Mouse (Mus musculus) heart, postnatal 4 days (tissue): ENCODE measurements around the gene Ugt1a6a. TPM values are rescaled to one million over a fixed set of nuclear protein-coding genes. Genes with fewer than 3 reads are reported as not detected.
"Not testable (repeated sequence)": the region's sequence is repeated elsewhere in the genome, so short reads cannot be mapped to it uniquely, and the experiment has no call there.

ENCODE experiments used
- DNase-seq: peaks from one replicate; pipeline ENCODE4 v3.0.0; 2021
- total RNA-seq, 2 experiments: library from RNA; stranded (reverse); gene quantifications; 2 replicates each; pipeline ENCODE4 v1.2.3; 2021

Gene Ugt1a6a
- under 1 TPM; 0.63 to 0.81 TPM for total RNA-seq

DNA sequence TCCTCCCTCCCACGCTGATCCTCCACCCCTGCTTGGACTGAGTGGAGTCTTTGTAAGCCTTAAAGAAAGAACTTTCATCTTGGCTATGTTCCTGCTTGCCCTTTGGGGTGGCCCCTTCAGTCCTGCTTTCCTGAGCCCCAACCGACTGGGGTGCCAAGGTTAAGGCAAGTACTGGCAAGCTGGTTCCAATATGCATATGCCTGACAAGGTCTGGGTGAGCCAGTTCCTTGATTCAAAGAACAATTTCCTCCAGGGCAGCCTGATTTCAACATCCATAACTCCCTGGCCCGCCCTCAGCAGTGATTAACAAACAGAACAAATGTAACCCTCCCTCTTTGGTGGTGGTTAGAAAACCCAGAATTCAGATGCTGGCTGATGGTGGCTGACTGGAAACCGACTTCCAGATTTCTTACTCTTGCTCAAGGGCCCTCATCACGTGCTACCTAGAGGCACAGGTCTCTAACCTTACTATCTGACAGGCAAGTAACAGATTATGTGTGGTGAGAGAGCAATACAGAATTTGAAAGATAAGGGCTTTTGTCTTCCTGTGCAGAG is at the start of gene Ugt1a6a:
Gene Ugt1a6a (plus strand): TSS at position 353 of the 555 bp plus-strand sequence.
- DNase-seq: not testable (repeated sequence)

DNA sequence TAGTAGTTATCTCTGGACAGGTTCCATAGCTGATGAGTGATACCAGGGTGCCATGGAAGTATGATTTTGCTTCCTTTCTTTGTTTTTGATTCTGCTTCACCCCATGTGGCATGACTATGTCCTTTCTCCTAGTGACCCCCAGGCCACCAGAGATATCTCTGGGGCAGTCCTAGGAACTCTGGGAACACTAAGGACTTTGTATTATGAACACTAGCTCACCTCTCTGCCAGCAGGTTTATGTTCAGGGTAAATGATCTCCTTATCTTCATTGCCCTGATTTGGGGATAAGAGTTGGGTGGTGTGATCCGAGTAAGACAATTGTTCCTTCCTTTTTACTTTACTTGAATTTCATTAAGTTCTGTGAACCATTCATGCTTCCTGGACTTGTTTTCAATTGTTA is 48.5 kb upstream of the Ugt1a6a start:
- DNase-seq: no peak

DNA sequence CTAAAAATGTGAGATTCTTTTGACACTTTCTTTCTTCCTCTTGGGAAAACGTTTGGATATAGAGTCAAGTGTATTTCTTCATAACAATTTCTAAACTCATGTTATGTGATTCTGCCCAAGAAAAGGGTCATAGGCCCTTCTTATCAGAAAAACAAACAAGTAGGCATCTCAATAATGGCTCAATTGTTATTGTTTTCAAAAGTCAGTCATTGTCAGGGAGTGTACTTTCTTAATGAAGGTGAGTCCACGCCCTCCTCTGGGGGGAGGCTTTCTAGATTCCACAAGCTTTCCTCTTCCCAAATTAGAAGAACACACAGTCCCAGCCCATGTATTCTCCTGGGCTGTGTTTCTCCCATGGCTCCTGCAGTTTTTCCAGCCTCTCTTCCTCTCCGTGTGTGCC is 47.1 kb upstream of the Ugt1a6a start, which contains the start of gene Ugt1a8:
Gene Ugt1a8 (plus strand): TSS at position 301 of the 400 bp plus-strand sequence.
- no peak for DNase-seq

DNA sequence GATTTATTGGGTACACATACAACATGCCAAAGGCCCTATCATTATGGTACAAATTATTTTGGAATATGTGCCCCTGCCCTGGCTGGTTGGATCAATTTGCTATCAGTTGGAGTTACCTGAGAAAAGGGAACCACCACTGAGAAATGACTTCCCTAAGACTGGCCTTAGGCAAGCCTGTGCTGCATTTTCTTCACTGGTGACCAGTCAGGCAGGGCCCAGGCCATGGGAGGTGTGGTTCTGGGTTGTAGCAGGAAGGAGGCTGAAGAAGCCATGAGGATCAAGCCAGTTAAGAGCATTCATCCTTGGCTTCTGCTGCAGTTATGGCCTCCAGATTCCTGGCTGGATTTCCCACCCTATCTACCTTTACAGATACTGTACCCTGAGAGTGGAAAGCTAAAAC is 42.3 kb upstream of the Ugt1a6a start:
- DNase-seq: no peak

DNA sequence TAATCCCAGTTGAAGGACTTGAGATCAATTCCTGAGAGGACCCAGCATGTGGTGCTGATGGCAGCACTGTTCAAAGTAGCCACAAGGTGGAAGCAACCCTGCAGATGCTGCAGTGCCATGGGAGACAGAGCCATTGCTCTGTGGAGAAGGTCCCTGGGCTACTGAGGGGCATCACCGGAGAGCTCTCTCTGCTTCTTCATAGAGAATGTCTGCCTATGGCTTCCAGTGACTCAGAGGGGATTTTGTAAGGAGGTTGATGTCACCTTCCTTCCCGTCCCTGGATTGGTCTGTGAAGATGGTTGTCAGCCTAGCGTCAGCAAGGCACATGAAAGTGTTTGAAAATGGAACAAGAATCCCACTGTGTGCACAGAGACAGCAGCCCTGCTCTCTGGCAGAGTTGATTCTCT is 40.3 kb upstream of the Ugt1a6a start:
- not testable (repeated sequence) for DNase-seq

DNA sequence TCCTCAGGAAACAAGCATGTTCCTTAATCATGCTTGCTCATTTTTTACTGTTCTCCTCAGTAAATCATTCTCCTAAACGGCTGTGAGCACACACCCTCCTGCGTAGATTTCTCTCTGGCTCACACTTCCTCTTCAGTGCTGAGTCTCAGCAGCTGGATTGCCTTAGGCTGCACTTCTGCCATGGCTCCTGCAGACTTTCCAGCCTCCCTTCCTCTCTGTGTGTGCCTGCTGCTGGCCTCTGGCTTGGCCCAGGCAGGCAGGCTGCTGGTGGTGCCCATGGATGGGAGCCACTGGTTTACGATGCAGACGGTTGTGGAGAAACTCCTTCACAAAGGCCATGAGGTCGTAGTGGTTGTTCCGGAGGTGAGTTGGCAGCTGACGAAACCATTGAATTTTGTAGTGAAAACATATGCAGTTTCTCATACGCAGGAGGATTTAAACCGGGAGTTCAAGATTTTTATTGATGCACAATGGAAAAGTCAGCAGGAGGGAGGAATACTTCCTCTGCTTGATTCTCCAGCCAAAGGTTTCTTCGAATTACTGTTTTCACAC is 39.6 kb upstream of the Ugt1a6a start, which contains the start of gene Ugt1a7c:
Gene Ugt1a7c (plus strand): TSS at position 122 of the 552 bp plus-strand sequence.
- DNase-seq: peak; percentile 22

DNA sequence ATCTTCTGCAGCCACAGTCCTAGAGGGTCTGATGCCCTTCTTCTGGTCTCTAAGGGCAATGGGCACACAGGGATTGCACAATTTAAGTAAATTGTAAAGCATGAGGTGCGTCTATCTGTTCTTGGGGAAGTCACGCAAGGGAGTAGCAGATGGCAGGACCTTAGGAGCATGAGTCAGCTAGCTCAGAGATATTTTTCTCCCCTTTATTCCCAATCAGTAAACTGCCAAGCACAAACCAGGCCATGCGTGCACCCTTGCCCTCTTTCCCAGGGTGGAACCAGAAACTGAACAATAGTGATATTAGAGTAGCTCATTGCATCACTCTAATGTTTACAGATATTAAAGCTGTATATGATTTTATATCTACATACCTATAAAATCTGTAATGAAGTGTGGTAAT is 36.1 kb upstream of the Ugt1a6a start:
- DNase-seq: not testable (repeated sequence)

DNA sequence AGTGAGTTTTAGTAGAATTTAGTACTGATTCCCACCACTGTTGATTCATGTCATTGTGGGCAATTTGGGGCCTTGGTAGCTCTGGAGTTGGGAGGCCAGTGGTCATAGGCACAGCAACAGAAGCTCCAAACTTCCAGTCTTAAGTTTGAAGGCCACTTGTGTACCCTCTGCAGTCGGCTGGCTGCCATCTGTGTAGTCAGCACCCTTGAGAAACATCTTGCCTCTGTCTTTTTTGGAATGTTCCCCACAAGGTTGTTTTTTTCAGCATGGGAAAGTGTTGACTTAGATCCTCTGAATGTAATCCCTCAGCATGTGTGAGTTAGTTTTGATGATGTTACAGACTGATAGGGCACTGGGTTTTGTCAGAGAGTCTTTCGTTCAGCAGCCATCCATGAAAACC is 34.9 kb upstream of the Ugt1a6a start:
- DNase-seq: not testable (repeated sequence)

DNA sequence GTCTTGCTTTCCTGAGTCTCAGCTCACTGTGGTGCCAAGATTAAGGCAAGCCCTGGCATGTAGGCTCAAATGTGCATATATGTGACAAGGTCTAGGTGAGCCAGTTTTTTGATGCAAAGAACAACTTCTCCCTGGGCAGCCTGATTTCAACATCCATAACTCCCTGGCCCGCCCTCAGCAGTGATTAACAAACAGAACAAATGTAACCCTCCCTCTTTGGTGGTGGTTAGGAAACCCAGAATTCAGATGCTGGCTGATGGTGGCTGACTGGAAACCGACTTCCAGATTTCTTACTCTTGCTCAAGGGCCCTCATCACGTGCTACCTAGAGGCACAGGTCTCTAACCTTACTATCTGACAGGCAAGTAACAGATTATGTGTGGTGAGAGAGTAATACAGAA is 31.6 kb upstream of the Ugt1a6a start, which contains the start of gene Ugt1a6b:
Gene Ugt1a6b (plus strand): TSS at position 234 of the 400 bp plus-strand sequence.
- DNase-seq: not testable (repeated sequence)

DNA sequence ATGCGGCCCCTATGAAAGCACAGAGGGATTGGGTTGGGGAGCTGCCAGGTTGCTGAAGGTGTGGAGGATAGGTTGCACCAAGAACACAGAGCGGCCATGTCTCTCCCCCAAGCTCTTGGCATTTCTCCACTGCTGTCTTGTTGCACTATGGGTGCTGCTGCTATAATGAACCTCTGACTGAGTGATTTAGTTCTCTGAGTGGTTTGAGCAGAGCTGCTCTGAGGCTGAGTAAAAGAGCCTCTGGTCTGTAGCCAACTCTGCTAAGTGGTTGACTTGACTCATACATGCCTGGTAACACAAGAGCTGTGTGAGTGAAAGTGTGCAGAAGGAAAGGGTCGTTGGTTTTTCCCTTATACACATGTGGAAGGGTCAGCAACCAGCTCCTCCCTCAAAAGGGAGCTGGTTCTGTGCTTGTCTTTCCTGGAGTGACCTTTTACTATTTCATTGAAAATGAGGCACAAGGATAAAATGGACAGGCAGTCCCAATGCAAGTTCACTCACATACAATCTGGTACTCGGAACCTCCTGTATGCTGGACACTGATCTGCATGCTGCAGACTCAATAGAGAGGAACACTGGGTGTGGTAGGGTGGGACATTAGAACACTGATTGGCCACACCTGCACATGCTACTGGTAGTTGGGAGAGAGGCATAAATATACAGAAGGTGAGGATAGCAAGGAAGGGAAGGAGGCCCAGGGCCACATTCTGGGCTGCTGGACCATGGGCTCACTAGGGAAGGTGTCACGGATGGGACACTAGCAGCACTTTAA is 30.7 kb upstream of the Ugt1a6a start:
- not testable (repeated sequence) for DNase-seq

DNA sequence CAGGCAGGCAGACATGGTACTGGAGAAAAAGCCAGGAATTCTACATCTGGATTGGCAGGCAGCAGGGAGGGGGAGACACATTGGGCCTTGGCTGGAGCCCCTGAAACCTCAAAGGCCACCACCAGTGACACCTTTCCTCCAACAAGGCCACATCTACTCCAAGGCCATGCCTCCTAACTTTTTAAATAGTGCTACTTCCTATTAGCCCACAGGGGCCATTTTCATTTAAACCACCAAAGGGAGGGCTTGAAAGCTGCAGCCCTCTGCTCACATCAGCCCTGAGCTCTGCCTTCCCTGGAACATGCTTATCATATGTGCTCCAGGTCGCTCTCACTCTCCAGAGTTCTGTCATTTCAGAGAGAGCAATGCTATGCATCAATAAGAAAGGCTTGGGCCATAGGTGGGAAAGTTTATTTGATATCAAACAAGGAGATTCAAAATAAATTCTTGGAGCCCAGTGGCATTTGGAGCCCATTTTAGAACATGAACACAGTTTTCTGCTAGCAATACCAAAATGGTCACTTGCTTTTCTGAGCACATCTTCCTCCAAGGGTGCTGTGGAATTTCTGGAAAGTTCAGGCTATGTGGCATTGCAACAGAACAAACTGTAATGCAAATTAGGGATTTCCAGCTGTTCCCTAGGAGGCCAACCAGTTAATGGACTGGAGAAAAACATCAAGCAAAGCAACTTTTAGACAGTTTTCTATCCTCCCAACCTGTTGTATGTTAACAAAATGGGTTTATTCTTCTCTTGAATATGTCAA is 29.8 kb upstream of the Ugt1a6a start:
- DNase-seq: no peak

DNA sequence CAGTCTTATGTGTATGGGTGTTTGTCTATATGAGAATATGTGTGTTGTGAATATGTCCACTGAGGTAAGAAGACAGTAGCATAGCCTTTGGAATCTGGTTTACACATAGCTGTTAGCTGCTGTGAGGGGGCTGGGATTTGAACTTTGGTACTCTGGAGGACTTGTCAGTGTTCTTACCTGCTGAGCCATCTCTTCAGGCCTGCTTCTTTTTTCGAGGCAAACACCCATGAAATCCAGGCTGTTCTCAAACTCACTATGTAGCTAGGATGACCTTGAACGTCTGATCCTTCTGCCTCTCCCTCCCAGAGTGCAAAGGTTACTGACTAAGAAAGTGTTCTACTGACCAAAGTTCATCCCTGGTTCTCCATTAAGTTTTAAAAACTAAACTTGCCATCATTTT is 29.0 kb upstream of the Ugt1a6a start:
- no peak for DNase-seq

DNA sequence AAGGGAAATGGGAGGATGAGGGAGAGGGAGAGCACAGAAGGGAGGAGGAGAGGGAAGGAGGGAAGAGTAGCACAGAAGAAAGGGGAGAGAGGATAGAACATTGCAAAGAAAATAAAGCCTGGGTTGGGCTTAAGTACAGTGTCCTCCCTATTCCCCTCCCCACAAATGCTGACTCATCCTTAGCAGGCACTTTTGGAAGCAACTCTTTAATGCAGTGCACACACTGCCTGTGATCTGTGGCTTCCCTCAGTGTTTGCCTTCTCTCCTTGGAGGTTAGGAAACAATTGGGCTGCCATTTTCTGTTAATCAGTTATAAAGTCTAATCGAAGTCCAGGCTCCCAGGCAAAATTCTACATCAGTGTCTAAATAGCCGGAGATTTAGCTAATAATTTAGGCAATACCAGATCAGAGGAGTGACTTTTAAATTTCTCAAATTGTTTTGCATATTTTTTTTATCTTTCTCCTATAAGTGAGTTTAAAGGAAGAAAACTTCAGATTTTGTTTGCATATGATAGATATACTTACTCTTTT is 25.5 kb upstream of the Ugt1a6a start:
- not testable (repeated sequence) for DNase-seq

DNA sequence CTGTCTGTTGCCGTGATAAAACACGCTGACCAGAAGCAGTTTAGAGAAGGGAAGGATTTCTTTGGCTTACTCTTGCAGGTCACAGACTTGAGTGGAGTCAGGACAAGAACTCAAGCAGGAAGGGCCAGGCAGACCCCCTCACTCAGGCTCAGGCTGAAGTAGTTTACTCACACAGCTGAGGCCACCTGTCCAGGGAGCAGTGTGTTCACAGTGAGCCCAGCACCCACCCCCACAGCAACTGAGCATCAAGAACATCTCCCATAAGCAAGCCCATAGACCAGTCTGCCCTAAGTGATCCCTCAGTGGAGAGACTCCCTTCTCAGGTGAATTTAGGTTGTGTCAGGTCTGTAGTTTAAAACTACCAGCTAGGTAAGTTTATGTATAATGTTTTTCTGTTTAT is 25.0 kb upstream of the Ugt1a6a start:
- not testable (repeated sequence) for DNase-seq

DNA sequence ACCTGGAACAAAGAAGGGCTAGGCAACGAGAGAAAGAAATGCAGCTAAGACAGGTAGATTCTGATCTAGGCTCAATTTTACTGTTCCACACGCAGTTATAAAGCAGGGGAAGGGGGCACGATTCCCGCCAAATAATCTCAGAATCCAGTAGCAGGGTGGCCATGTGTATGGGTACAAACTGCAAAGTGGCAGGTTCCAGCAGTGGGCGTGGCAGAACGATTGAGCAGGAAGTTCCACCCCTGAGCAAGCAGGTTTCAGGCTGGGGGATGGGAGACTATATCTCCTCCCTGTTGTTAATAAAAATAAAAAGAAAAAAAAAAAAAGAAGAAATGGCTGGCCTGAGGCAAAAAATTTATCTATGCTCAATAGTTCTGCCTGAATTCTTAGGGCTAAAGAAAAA is 21.8 kb upstream of the Ugt1a6a start:
- DNase-seq: not testable (repeated sequence)

DNA sequence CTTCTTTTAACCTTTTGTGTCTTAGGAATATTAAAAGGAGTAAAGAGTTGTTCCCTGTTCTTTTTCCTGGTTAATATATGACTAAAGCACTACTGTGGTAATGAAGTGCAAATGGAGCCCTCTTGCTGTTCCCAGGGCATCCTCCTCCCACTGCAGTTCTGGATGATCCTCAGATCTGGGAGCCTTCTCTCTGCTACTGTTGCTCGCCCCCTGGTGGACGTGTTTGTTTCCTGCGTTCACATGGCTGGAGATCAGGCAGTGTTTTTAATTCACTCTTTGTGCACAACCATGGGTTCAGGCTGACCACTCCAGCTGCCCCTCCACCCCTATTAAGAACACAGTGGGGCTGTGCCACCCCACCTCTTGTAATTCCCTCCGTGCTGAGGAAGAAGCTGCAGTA is 14.1 kb upstream of the Ugt1a6a start:
- not testable (repeated sequence) for DNase-seq

DNA sequence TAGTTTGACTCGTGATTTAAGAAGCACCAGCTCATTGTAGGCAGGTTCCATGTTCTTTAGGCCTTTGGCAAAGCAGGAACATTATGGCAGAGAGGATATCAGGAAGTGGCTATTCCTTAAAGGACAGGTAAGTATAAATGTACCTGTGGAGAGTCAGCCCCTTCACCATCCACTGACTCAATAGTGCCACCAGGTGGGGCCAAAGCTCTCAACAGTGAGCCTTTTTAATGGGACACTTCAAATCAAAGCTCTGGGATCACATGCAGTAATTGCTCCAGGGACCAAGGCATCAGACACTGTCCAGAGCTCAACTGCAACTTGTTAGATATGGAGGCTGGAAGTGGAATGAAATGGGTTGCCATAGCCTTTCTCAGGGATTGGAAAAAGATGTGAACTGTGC is 13.1 kb upstream of the Ugt1a6a start:
- DNase-seq: not testable (repeated sequence)

DNA sequence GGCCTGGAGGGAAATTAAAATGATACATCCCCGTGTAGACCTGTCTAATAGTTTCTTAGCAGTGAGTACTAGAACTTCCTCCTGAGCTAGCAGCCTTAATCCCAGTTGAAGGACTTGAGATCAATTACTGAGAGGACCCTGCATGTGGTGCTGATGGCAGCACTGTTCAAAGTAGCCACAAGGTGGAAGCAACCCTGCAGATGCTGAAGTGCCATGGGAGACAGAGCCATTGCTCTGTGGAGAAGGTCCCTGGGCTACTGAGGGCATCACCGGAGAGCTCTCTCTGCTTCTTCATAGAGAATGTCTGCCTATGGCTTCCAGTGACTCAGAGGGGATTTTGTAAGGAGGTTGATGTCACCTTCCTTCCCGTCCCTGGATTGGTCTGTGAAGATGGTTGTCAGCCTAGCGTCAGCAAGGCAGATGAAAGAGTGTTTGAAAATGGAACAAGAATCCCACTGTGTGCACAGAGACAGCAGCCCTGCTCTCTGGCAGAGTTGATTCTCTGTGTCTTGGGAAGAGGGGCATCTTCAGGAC is 8.7 kb upstream of the Ugt1a6a start:
- not testable (repeated sequence) for DNase-seq

DNA sequence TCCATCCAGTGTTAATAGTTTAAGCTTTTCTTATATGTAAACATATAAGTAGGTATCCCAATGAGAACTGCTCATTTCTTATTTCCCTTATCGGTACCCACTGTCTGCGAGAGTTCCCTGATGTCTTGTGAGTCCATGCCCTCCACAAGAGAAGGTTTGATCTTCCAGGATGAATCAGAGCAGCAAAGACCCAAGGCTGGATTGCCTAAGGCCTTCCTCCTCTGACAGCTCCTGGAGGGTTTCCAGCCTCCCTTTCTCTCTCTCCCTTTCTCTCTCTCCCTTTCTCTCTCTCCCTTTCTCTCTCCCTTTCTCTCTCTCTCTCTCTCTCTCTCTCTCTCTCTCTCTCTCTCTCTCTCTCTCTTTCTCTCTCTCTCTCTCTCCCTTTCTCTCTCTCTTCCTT is 5.5 kb upstream of the Ugt1a6a start:
- DNase-seq: not testable (repeated sequence)

DNA sequence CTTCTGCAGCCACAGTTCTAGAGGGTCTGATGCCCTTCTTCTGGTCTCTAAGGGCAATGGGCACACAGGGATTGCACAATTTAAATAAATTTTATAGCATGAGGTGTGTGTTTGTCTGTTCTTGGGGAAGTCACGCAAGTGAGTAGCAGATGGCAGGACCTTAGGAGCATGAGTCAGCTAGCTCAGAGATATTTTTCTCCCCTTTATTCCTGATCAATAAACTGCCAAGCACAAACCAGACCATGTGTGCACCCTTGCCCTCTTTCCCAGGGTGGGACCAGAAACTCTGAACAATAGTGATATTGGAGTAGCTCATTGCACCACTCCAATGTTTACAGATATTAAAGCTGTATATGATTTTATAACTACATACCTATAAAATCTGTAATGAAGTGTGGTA is 4.4 kb upstream of the Ugt1a6a start:
- DNase-seq: not testable (repeated sequence)

DNA sequence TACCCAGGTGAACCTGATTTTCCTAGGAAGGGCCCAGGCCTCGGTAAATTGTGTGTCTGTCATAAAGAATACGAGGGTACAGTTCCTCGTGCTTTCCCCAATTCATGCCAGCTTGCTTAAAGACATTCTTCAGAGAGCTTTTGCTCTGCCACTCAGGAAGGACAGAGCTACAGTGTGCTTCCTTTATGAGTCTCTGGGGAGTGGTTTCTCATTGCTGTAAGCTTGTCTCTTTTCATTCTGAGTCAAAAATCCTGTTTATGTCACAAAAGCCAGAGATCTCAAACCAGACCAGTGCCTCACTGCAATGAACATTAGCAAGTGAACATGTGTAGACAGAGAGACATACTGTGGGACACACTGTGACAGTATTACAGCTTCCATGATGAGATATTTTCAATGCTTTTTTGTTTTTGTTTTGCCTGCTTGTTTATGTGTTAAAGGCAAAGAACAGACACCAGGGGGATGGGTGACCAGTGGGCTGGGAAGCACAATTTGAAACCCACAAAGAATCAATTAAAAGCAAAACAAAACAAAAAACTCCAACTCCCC is 627 bp upstream of the Ugt1a6a start:
- no peak for DNase-seq
